Mouse (Mus musculus) monocyte, adult 2 months (primary cell): Measurements from ENCODE around the gene Dst.

Experiments used
- DNase-seq, 2 experiments: peaks; one replicate each; pipeline ENCODE4 v3.0.0; 2022; ENCODE audit warnings: low spot score in 2 of 2, low read depth in 1 of 2

Gene Dst

GRCm38 (mm10) chr1:34096923-34097322 is 188.9 kb downstream of the Dst start:
- no peak for DNase-seq

DNA sequence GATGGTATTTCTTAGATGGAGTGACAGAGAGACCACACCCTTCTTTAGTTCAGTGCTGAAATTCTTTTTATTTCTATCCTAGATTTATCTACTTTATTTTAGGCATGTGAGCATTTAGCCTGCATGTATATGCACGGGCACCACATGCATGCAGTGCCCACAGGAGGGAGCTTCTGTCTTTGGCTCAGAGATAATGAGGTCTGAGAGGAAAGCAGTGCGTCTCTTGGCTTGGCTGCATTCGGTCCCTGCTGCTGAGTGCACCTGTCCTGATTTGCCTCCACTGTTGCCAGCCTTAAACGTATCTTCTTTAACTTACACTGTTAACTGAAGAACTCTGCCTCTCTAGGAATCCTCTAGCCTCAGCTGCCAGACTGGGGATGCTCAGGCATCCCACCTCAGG is 189.6 kb downstream of the Dst start:
- no peak for DNase-seq

DNA sequence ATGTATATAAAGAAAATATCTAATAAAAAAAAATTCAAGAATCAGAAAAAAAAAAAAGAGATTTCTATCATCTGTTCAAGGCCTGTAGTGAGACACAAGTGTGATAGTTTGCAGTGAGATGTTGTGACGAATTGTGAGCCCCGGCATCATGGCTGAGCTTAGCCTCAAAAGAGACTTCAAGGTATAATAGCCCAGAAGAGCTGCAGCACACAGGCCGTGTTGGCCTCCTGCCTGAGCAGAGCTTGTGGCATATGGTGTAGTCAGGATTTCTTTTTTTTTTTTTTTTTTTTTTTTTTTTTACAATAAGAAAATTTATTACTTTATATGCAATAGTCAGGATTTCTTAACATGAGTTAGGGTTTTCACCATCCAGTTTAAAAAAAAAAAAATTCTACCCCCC is 191.4 kb downstream of the Dst start:
- no peak for DNase-seq

DNA sequence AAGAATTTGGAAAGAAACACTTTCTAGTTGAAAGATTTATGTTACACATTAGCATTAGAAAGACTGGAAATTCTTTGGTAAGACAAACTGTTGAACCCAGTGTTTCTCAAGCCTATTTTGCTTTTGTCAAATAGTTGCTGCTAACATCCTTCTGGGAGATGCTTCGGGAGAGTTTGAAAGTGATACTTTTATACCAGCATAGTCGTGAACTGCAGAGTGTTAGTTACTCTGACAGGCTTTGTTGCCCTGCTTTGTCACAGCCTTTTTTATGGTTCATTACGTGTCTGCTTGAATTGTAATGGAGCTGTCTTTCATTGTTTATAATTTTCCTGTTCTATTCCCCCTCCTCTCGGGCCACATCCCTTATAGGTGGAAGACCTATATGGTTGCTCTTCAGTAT is 192.4 kb downstream of the Dst start:
- no peak for DNase-seq

DNA sequence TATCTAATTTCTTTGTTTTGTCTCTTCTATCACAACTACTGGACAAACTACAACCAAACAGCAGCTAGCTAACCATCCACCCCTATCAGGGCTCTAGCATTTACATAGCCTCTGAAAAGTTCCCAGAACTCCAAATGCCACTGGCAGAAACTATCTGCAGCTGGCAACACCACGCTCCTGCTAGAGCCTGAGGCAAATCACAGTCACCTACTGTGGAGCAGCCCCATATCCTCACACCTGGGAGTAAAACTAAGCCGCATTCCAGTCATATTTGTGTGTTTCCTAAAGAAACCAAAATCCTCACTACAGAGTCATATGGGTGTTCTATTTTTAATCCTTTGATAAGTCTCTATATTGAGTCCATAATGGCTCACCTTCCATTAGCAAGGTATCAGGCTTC is 194.6 kb downstream of the Dst start:
- DNase-seq: no peak

DNA sequence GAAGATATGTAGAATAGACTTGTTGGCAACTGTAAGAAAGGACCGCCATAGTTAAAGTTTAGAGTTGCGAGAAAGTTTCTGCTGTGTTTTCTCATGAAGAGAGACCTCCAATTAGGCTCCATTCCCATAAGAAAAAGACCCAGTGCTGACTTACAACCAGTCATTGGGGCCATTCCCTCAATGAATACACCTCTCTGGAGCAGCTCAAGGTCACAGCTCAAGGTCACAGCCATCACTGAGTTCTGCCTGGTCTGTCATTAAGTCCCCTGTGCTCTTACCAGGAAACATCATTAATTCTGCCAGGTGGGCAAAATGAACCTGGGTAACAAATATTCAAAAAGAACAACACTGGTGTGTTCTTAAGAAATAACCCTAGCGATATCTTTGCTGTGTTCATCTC is 195.2 kb downstream of the Dst start:
- DNase-seq: no peak

- DNase-seq: no peak
Observed at GRCm38 (mm10) chr1:34103713-34104172, 195.7 kb downstream of the Dst start.

DNA sequence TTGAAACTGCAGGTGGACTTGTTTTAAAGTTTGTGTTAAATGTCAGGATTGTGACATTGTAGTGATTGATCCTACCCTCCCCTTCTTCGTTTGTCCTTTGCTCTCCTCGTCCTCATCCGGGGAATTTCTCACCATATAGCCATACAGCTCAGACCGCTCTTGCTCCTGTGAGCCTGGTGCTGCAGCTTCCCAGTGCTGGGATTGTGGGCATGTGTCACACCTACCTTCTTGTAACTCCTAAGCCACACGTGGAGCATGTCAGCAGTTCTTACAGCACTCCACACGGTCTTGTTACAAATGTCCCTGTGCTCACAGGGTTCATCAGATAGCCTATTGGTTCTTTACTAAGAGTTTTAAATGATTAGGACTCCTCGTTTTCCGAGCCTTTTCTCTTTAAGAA is 196.8 kb downstream of the Dst start:
- DNase-seq: no peak

- DNase-seq: no peak
Observed at GRCm38 (mm10) chr1:34106606-34107005, 198.6 kb downstream of the Dst start.

DNA sequence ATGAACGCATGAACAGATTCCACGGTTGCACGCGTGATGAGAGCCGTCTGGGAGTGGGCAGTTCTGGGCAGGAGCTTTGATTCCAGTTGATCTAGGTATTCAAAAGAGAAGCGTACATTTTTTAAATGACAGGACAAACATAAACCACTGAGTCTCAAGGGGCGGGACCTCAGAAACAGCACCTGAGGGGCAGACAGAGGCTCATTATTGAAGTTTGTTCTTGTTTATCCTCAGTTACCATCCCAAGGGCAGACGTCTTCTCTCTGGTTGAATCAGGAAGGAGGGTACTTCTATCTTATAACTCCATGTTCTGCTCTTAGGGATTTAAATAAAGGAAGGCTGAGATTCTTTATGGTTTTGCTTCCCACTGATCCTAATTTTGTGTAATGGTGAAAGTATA is 199.1 kb downstream of the Dst start:
- no peak for DNase-seq

- DNase-seq: no peak
Observed at GRCm38 (mm10) chr1:34109599-34110210, 201.7 kb downstream of the Dst start.

DNA sequence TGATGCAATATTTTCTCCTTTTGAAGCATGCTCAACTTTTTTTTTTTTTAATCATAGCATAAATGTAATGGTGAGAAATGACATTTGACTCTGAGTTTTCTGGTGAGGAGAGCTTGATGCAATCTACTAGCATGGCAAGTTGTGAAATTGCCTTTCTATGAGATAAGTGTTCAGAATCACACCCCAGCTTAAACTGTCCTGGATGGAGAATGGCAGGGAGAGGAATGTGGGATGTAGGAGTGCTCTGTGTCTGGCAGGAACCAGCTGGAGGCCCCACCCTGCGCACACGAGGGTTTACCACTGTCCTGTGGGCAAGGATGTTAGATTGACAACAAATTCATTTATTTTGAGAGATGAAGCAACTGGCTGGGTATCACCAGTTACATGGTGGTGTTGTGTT is 202.8 kb downstream of the Dst start:
- DNase-seq: no peak

GRCm38 (mm10) chr1:34111954-34112353 is 203.9 kb downstream of the Dst start:
- no peak for DNase-seq

GRCm38 (mm10) chr1:34116444-34116843 is 208.4 kb downstream of the Dst start:
- no peak for DNase-seq

GRCm38 (mm10) chr1:34117056-34117455 is 209.0 kb downstream of the Dst start:
- no peak for DNase-seq

GRCm38 (mm10) chr1:34117709-34118108 is 209.7 kb downstream of the Dst start:
- no peak for DNase-seq

GRCm38 (mm10) chr1:34120066-34120465 is 212.0 kb downstream of the Dst start:
- no peak for DNase-seq

GRCm38 (mm10) chr1:34120602-34121001 is 212.6 kb downstream of the Dst start:
- DNase-seq: no peak

DNA sequence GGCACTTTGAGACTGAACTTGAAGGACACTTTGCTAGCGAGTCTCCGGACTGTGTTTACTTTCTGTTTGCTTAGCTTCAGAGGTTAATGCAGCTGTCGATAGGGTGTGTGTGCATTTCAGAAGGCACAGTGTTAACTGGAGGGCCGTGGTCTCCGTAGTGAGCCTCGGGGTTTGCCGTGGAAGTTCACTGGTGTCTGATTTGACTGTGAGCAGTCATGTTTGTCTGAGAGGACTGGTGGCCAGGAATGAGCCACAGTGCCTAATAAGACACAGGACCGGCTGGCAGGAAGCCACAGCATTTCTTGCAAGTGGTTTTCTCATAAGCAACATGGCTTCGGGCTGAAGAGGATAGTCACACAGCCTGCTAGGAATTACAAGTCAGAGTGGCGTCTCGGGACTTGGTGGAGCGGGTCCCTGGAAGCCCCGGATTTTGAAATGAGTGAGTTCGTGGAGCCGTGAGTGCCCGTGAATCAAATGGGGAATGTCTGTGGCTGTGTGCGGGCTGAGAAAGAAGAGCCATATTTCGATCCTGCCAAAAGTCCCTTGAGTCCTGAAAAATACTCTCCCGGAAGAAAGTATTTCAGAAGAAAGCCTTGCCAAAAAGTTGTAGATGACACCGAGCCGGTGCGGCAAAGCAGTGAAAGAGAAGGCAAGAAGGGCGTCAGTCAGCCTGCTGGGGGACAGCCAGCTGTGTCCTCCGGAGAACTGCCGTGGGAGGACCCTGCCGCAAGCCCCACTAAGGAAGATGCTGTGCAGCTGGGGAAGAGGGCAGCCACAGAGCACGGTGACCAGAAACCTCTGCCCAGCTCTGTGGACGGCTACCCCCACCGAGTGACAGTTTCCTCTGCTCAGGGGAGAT is 213.4 kb downstream of the Dst start:
- DNase-seq: no peak

- DNase-seq: no peak
Observed at GRCm38 (mm10) chr1:34122198-34122597, 214.2 kb downstream of the Dst start.

- DNase-seq: no peak
Observed at GRCm38 (mm10) chr1:34122905-34123304, 214.9 kb downstream of the Dst start.

DNA sequence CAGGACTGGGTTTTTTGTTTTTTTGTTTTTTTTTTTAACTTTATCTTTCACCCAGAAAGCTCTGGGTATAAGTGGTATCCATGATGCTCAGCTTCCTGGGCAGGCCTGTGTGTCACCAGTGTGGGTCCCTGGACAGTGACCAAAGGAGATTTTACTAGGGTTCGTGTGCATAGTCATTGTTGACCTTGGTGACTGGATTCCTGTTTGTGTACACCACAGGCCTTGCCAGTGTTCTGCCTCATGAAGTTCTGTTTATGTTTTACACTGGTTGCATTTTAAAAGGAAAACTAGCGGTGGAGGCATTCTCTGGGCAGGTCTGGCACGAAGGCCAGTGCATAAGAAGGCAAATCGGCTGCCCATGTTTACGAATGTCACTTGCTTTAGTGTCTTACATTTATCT is 215.3 kb downstream of the Dst start:
- DNase-seq: no peak

DNA sequence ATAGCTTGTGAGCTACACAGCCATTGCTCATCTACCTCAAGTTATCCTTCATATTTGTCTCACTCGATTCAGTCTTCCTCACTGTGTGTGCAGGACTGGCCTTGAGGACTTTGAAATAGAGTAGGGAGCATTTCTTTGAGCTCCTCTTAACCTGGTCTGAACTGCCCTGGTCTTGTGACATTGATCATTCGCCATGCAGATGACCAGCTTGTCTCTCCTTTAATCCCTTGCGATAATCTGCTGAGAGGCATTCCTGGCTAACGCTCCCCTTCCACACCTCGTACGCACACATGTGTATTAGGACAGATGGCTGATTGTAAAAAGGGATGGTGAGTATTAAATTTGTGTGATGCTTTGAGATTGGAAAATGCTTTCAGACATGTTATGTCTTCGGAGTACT is 216.4 kb downstream of the Dst start:
- no peak for DNase-seq
